Mouse (Mus musculus): ENCODE data around the gene Gmeb1. TPM values are rescaled to one million over a fixed set of nuclear protein-coding genes. Genes with fewer than 3 reads are reported as not detected.

Gmeb1 gene
- polyA plus RNA-seq, 1 experiment from 2014 or later = 53.3 TPM

GRCm38 (mm10) chr4:132211091-132211942 is 50.1 kb downstream of the Gmeb1 start:
- H3K4me3 ChIP-seq = peak overlapping the region; percentile 98
- peak overlapping the region; percentile 100 for H3K9ac ChIP-seq (replicated peaks)
- H3K27ac ChIP-seq (replicated peaks) = peak overlapping the region; percentile 95
- peaks cover 18% of the 10 kb centered on the region for H3K36me3 ChIP-seq
- no peaks in the 10 kb centered on the region for H3K9me3 ChIP-seq
- WGBS = under 1% methylated on average over 85 of the region's 89 CpGs
- H3K4me1 ChIP-seq = peaks cover 35% of the 10 kb centered on the region
- peak; percentile 86 for ATAC-seq (replicated peaks)
- H3K27me3 ChIP-seq = no peaks in the 10 kb centered on the region
- H3K4me2 ChIP-seq (replicated peaks) = peak overlapping the region; percentile 59

- H3K4me1 ChIP-seq = peaks cover 35% of the 10 kb centered on the region
- H3K9ac ChIP-seq (replicated peaks) = peak overlapping the region; percentile 100
- H3K9me3 ChIP-seq = no peaks in the 10 kb centered on the region
- H3K4me2 ChIP-seq (replicated peaks) = peak overlapping the region; percentile 59
- 13% methylated on average over 2 of the region's 2 CpGs for WGBS
- no peak overlapping the region for H3K27ac ChIP-seq (replicated peaks)
- peaks cover 28% of the 10 kb centered on the region for H3K36me3 ChIP-seq
- H3K27me3 ChIP-seq = no peaks in the 10 kb centered on the region
- H3K4me3 ChIP-seq = peak overlapping the region; percentile 98
- ATAC-seq (replicated peaks) = no peak
Observed at GRCm38 (mm10) chr4:132210325-132210724, 51.1 kb downstream of the Gmeb1 start.

DNA sequence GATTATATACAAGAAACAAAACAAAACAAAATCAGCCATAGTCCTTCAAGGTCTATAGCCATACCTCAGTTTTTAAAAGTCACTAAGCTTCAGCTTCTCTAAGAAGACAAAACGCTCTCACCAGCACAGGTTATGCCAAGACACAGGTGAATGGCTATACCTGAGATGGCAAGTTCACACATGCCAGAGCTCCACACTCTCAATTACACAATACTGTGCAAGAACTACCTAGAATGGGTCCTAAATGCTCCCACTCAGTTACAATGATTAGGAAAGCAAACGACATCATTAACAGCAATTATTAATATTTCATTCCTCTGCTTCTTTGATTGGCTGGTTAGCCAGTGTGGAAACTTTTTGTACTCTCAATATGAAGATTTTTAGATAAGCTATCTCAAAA is 52.1 kb downstream of the Gmeb1 start:
- ATAC-seq (replicated peaks) = no peak
- Histone ChIP-seq H3K4me3 (peak overlapping the region; percentile 3; the same call in 1 of the 2 replicates), H3K36me3 (peaks cover 38% of the 10 kb centered on the region)

DNA sequence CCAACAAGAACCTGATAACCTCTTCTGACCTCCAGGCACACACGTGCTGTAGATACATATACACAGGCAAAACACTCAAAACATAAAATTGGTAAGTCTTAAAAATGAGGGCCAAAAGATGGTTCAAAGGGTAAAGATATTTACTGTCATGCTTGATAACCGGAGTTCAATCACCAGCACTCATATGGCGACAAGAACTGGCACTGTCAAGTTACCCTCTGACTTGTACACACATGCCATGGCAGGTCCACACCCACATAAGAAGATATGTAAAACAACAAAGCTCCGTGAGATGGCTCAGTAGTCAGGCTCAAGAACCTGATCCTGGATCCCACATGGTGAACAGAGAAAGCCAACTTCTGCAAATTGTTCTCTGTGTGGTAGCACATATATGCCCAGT is 54.1 kb downstream of the Gmeb1 start:
- no peak overlapping the region for H3K27ac ChIP-seq (replicated peaks)
- no peak overlapping the region for H3K9ac ChIP-seq (replicated peaks)
- no peaks in the 10 kb centered on the region for H3K27me3 ChIP-seq
- H3K4me3 ChIP-seq = no peak overlapping the region
- ATAC-seq (replicated peaks) = no peak
- H3K4me2 ChIP-seq (replicated peaks) = no peak overlapping the region
- peaks cover 54% of the 10 kb centered on the region for H3K36me3 ChIP-seq
- peaks cover 47% of the 10 kb centered on the region for H3K4me1 ChIP-seq
- 92% methylated on average over 4 of the region's 4 CpGs for WGBS
- no peaks in the 10 kb centered on the region for H3K9me3 ChIP-seq

More for the DNA sequence above, 52.1 kb downstream of the Gmeb1 start:
- no peak overlapping the region for H3K27ac ChIP-seq (replicated peaks)
- H3K4me1 ChIP-seq = peaks cover 38% of the 10 kb centered on the region
- no peaks in the 10 kb centered on the region for H3K27me3 ChIP-seq
- H3K9ac ChIP-seq (replicated peaks) = no peak overlapping the region
- peak overlapping the region; percentile 16 for H3K4me2 ChIP-seq (replicated peaks)
- WGBS = 92% methylated on average over 2 of the region's 2 CpGs
- no peaks in the 10 kb centered on the region for H3K9me3 ChIP-seq

- no peak overlapping the region for H3K9ac ChIP-seq (replicated peaks)
- no peak for ATAC-seq (replicated peaks)
- H3K4me2 ChIP-seq (replicated peaks) = no peak overlapping the region
Observed at GRCm38 (mm10) chr4:132198771-132199170, 62.6 kb downstream of the Gmeb1 start.

GRCm38 (mm10) chr4:132198285-132198712 is 63.1 kb downstream of the Gmeb1 start:
- H3K9ac ChIP-seq (replicated peaks) = no peak overlapping the region
- H3K36me3 ChIP-seq = peaks cover 19% of the 10 kb centered on the region
- H3K9me3 ChIP-seq = no peaks in the 10 kb centered on the region
- H3K27ac ChIP-seq (replicated peaks) = no peak overlapping the region
- no peak overlapping the region for H3K4me2 ChIP-seq (replicated peaks)
- WGBS = 53% methylated on average over 4 of the region's 4 CpGs
- H3K4me3 ChIP-seq = no peak overlapping the region
- ATAC-seq (replicated peaks) = no peak
- peaks cover 44% of the 10 kb centered on the region for H3K4me1 ChIP-seq
- no peaks in the 10 kb centered on the region for H3K27me3 ChIP-seq

More at GRCm38 (mm10) chr4:132198771-132199170, 62.6 kb downstream of the Gmeb1 start:
- H3K9me3 ChIP-seq = no peaks in the 10 kb centered on the region
- H3K27me3 ChIP-seq = no peaks in the 10 kb centered on the region
- H3K4me1 ChIP-seq = peaks cover 48% of the 10 kb centered on the region
- H3K4me3 ChIP-seq = no peak overlapping the region
- no peak overlapping the region for H3K27ac ChIP-seq (replicated peaks)
- H3K36me3 ChIP-seq = peaks cover 21% of the 10 kb centered on the region

DNA sequence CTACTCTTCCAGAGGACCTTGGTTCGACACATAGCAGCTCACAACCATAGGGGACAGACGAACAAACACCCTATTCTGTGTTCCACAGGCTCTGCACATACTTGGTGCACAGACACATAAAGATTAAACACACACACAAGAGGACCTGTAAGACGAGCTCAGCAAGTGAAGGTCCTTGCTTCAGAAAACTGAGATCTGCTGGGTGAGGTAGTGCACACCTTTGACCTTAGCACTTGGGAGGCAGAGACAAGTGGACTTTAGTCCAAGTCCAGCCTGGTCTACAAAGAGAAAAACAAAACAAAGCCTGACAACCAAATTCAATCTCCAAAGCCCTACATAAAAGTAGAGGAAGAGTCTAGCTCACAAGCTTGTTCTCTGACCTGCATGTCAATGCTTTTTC is 66.4 kb downstream of the Gmeb1 start:
- H3K27me3 ChIP-seq = no peaks in the 10 kb centered on the region
- ATAC-seq (replicated peaks) = no peak
- no peaks in the 10 kb centered on the region for H3K9me3 ChIP-seq
- no peak overlapping the region for H3K27ac ChIP-seq (replicated peaks)
- H3K36me3 ChIP-seq = peaks cover 8% of the 10 kb centered on the region
- no peak overlapping the region for H3K4me2 ChIP-seq (replicated peaks)
- 88% methylated on average over 3 of the region's 3 CpGs for WGBS
- H3K9ac ChIP-seq (replicated peaks) = no peak overlapping the region
- no peak overlapping the region for H3K4me3 ChIP-seq
- peaks cover 28% of the 10 kb centered on the region for H3K4me1 ChIP-seq

- no peak overlapping the region for H3K4me3 ChIP-seq
- WGBS = 99% methylated on average over 6 of the region's 6 CpGs
- no peak overlapping the region for H3K4me2 ChIP-seq (replicated peaks)
Observed at GRCm38 (mm10) chr4:132194373-132194772, 67.0 kb downstream of the Gmeb1 start.

GRCm38 (mm10) chr4:132187826-132188401 is 73.5 kb downstream of the Gmeb1 start:
- Histone ChIP-seq H3K27ac (replicated peaks) (no peak overlapping the region), H3K4me2 (replicated peaks) (no peak overlapping the region), H3K4me3 (no peak overlapping the region), H3K9me3 (no peaks in the 10 kb centered on the region), H3K4me1 (0 out of 2 replicates have a peak, but pooled peaks cover 4% of the 10 kb centered on the region), H3K27me3 (no peaks in the 10 kb centered on the region), H3K9ac (replicated peaks) (no peak overlapping the region), H3K36me3 (peaks cover 24% of the 10 kb centered on the region)
- ATAC-seq (replicated peaks) = no peak
- WGBS = 93% methylated on average over 2 of the region's 2 CpGs

More at GRCm38 (mm10) chr4:132194373-132194772, 67.0 kb downstream of the Gmeb1 start:
- Histone ChIP-seq H3K27me3 (no peaks in the 10 kb centered on the region), H3K27ac (replicated peaks) (no peak overlapping the region), H3K9me3 (no peaks in the 10 kb centered on the region), H3K9ac (replicated peaks) (no peak overlapping the region), H3K4me1 (peaks cover 22% of the 10 kb centered on the region), H3K36me3 (peaks cover 8% of the 10 kb centered on the region)
- ATAC-seq (replicated peaks) = no peak

DNA sequence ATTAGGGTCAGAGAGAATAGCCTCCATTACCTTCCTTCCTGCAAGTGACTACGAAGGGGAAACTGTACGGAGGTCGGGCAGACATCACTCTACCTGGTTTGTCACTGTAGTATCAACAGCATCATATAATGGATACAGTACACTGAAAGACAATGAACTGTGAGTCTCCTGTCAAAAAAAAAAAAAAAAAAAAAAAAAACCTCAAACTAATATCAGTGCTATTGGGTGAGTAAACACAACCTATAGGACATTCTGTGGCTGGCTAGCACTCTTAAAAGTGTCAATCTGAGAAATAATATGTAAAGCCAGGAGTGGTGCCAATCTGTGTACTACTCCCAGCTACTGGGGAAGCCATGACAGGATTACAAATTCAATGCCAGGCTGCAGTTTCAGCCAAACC is 78.2 kb downstream of the Gmeb1 start:
- H3K27me3 ChIP-seq = no peaks in the 10 kb centered on the region
- 91% methylated on average over 3 of the region's 3 CpGs for WGBS
- H3K27ac ChIP-seq (replicated peaks) = no peak overlapping the region
- H3K4me2 ChIP-seq (replicated peaks) = no peak overlapping the region
- H3K9ac ChIP-seq (replicated peaks) = no peak overlapping the region
- H3K36me3 ChIP-seq = peaks cover 34% of the 10 kb centered on the region
- H3K9me3 ChIP-seq = no peaks in the 10 kb centered on the region
- no peaks in the 10 kb centered on the region for H3K4me1 ChIP-seq
- ATAC-seq (replicated peaks) = no peak
- no peak overlapping the region for H3K4me3 ChIP-seq

DNA sequence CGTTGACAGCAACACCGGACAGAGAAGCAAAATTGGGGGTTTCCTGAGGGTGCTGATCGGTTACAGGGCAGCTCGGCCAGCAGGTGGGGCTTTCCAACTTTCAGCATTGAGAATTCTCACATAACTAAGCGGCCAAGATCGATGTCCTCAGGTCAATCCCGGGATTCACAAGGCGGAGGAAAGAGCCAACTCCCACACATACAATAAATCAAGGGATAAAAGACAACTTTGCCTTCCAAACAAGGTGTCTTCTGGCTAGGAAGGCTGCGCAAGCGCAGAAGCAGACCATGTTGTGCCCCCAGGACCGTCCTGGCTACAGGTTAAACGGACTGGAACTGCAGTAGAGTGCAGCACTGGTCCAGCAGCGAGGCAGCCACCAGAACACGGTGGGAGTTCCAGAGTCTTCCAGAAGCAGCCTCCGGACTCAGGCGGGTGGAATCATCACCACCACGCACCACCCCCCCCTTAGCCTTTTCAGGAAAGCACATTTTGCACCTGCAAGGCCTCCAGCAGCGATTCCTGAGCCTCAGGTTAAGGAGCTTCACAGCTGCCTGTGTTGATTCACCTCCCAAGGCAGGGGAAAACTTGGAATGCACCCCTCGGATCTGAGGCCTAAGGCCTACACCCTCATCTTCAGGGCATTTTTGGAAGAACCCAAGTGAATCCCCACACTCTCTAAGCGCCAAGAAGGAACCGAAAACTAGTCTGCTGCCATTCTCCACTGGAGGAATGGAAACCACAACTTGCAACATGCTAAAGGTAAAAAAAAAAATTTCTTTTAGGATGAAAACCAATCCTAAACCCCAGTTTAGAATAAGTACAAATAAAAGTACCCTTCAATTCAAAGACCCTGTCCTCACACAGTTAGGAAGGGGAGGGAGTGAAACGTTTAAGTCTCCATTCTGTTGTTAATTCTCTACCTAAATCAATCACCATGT is 79.4 kb downstream of the Gmeb1 start:
- 72% methylated on average over 22 of the region's 22 CpGs for WGBS
- no peak overlapping the region for H3K4me2 ChIP-seq (replicated peaks)
- no peak overlapping the region for H3K27ac ChIP-seq (replicated peaks)
- peaks cover 34% of the 10 kb centered on the region for H3K36me3 ChIP-seq
- no peaks in the 10 kb centered on the region for H3K9me3 ChIP-seq
- H3K9ac ChIP-seq (replicated peaks) = no peak overlapping the region
- H3K4me1 ChIP-seq = no peaks in the 10 kb centered on the region
- ATAC-seq (replicated peaks) = no peak
- no peaks in the 10 kb centered on the region for H3K27me3 ChIP-seq
- no peak overlapping the region for H3K4me3 ChIP-seq

- 72% methylated on average over 9 of the region's 9 CpGs for WGBS
Observed at GRCm38 (mm10) chr4:132180710-132181109, 80.7 kb downstream of the Gmeb1 start.

More at GRCm38 (mm10) chr4:132180710-132181109, 80.7 kb downstream of the Gmeb1 start:
- Histone ChIP-seq H3K27me3 (no peaks in the 10 kb centered on the region), H3K4me2 (replicated peaks) (no peak overlapping the region), H3K9me3 (no peaks in the 10 kb centered on the region), H3K27ac (replicated peaks) (no peak overlapping the region), H3K4me3 (no peak overlapping the region), H3K36me3 (peaks cover 28% of the 10 kb centered on the region), H3K9ac (replicated peaks) (no peak overlapping the region), H3K4me1 (no peaks in the 10 kb centered on the region)
- ATAC-seq (replicated peaks) = no peak
